Mouse (Mus musculus) CH12.LX (cell line): ENCODE results near the gene Snx5. TPM values are rescaled to one million over a fixed set of nuclear protein-coding genes. Genes with fewer than 3 reads are reported as not detected.
A peak's percentile ranks its signal among the peaks of the same experiment; 100 is the strongest.

Experiments used
- DNase-seq: peaks from one replicate; pipeline ENCODE4 v3.0.0-alpha.2; 2013; ENCODE audit errors: extremely low read depth
- H3K27ac ChIP-seq: 2 replicates; pipeline ENCODE4 v1.5.1; 2012; ENCODE audit warnings: low read depth, mild to moderate bottlenecking, control low read depth, moderate library complexity; ENCODE audit not compliant: insufficient read depth
- H3K27me3 ChIP-seq: replicated peaks from 2 replicates; pipeline ENCODE3; 2012; ENCODE audit warnings: inconsistent platforms
- H3K36me3 ChIP-seq, 2 experiments: replicated peaks in 1 of 2; 2 replicates each; pipeline versions ENCODE3 to v1.6.1; 2012; ENCODE audit warnings: inconsistent platforms in 1 of 2, low read length in 1 of 2, mild to moderate bottlenecking in 1 of 2, mixed read lengths in 1 of 2, moderate library complexity in 1 of 2; ENCODE audit not compliant: control insufficient read depth in 1 of 2, insufficient read depth in 1 of 2
- H3K4me1 ChIP-seq, 2 experiments: 2 replicates each; pipeline ENCODE4 v1.6.1; 2012; ENCODE audit warnings: inconsistent platforms in 1 of 2, moderate library complexity in 1 of 2; ENCODE audit not compliant: insufficient read depth in 2 of 2, control insufficient read depth in 1 of 2
- H3K4me2 ChIP-seq: 2 replicates; pipeline ENCODE4 v1.6.1; 2012; ENCODE audit warnings: low read depth, mild to moderate bottlenecking, control low read depth; ENCODE audit not compliant: poor library complexity, insufficient read depth, severe bottlenecking
- H3K4me3 ChIP-seq, 3 experiments: fragments of 150-350 bp in 1 of 3; sonication (generic) in 1 of 3; replicated peaks in 1 of 3; 2 replicates each; pipeline versions ENCODE3 to v1.5.1; 2011 to 2012; ENCODE audit warnings: low read depth in 2 of 3, low read length in 2 of 3, mild to moderate bottlenecking in 2 of 3, moderate library complexity in 2 of 3, control low read depth in 1 of 3, improper control_type of control experiment in 1 of 3, inconsistent platforms in 1 of 3, mixed read lengths in 1 of 3; ENCODE audit not compliant: poor library complexity in 1 of 3
- H3K79me2 ChIP-seq: replicated peaks from 2 replicates; pipeline ENCODE4 v1.6.1; 2012; ENCODE audit warnings: mild to moderate bottlenecking, moderate library complexity; ENCODE audit not compliant: control insufficient read depth, poor library complexity, insufficient read depth, severe bottlenecking; ENCODE audit errors: extremely low read depth
- H3K9ac ChIP-seq: 2 replicates; pipeline ENCODE4 v1.6.1; 2012; ENCODE audit warnings: low read depth, mild to moderate bottlenecking, control low read depth, moderate library complexity; ENCODE audit not compliant: insufficient read depth
- H3K9me3 ChIP-seq: replicated peaks from 2 replicates; pipeline ENCODE3; 2012; ENCODE audit warnings: low read length, inconsistent platforms, mixed read lengths
- CTCF ChIP-seq, 2 experiments: IDR thresholded peaks in 1 of 2; conservative IDR thresholded peaks in 1 of 2; 2 replicates each; pipeline ENCODE4 v1.5.1; 2011 to 2012; ENCODE audit warnings: low read depth in 2 of 2, low read length in 2 of 2, improper control_type of control experiment in 1 of 2, inconsistent platforms in 1 of 2, mild to moderate bottlenecking in 1 of 2, moderate library complexity in 1 of 2
- E2F4 ChIP-seq: IDR thresholded peaks from 2 replicates; pipeline ENCODE4 v1.6.1; 2011; ENCODE audit warnings: low read depth, low read length, improper control_type of control experiment; ENCODE audit not compliant: insufficient replicate concordance
- ELF1 ChIP-seq: IDR thresholded peaks from 2 replicates; pipeline ENCODE4 v1.6.1; 2014; ENCODE audit warnings: low read depth, mild to moderate bottlenecking, inconsistent platforms, low read length, improper control_type of control experiment
- HCFC1 ChIP-seq: IDR thresholded peaks from 2 replicates; pipeline ENCODE4 v1.6.1; 2012; ENCODE audit warnings: low read depth, mild to moderate bottlenecking, inconsistent platforms, low read length, improper control_type of control experiment
- JUND ChIP-seq: conservative IDR thresholded peaks from 2 replicates; pipeline ENCODE4 v1.6.1; 2011; ENCODE audit warnings: low read depth, low read length, improper control_type of control experiment
- MAFK ChIP-seq: IDR thresholded peaks from 2 replicates; pipeline ENCODE4 v1.6.1; 2011; ENCODE audit warnings: low read length, improper control_type of control experiment; ENCODE audit not compliant: insufficient replicate concordance
- PAX5 ChIP-seq: IDR thresholded peaks from 2 replicates; pipeline ENCODE4 v1.6.1; 2012; ENCODE audit warnings: low read length, inconsistent platforms, mixed read lengths
- RAD21 ChIP-seq: IDR thresholded peaks from 2 replicates; pipeline ENCODE4 v1.6.1; 2011; ENCODE audit warnings: low read depth, mild to moderate bottlenecking, low read length, improper control_type of control experiment, moderate library complexity
- SMC3 ChIP-seq: IDR thresholded peaks from 2 replicates; pipeline ENCODE4 v1.6.1; 2011; ENCODE audit warnings: low read depth, low read length, improper control_type of control experiment
- TBP ChIP-seq: conservative IDR thresholded peaks from 2 replicates; pipeline ENCODE4 v1.6.1; 2011; ENCODE audit warnings: low read depth, low read length, improper control_type of control experiment
- ZKSCAN1 ChIP-seq: IDR thresholded peaks from 2 replicates; pipeline ENCODE4 v1.6.1; 2012; ENCODE audit warnings: low read depth, inconsistent platforms, low read length, improper control_type of control experiment, borderline replicate concordance
- ZMIZ1 ChIP-seq: IDR thresholded peaks from 2 replicates; pipeline ENCODE4 v1.6.1; 2012; ENCODE audit warnings: low read depth, mild to moderate bottlenecking, inconsistent platforms, low read length, improper control_type of control experiment
- ZNF384 ChIP-seq: IDR thresholded peaks from 2 replicates; pipeline ENCODE4 v1.6.1; 2012; ENCODE audit warnings: low read depth, low read length, improper control_type of control experiment, inconsistent platforms
- dilution Hi-C: fragments of 300-500 bp; cut with MboI; formaldehyde crosslinking; loops from 2 replicates; pipeline ENCODE4 v1.14.3; 2020; ENCODE audit warnings: low sequenced_read_pairs; ENCODE audit not compliant: extremely low pct_unique_long_range_greater_than_20kb, extremely low pct_ligation_motif_present
- in situ Hi-C: fragments of 300-500 bp; cut with MboI; formaldehyde crosslinking; loops from 3 replicates; pipeline ENCODE4 v1.14.3; 2019; ENCODE audit warnings: low sequenced_read_pairs, low pct_ligation_motif_present, low pct_unique_long_range_greater_than_20kb, mixed read lengths
- polyA plus RNA-seq: library from polyadenylated mRNA; unstranded; fragments of >175 nt; gene quantifications from 2 replicates; pipeline ENCODE4 v1.2.1, GENCODE M21; 2012; ENCODE audit warnings: low read depth; ENCODE audit not compliant: insufficient read length
- total RNA-seq, 2 experiments: library from RNA; depleted of rRNA; stranded (reverse); fragments of 300-350 nt in 1 of 2; fragments of >200 nt in 1 of 2; gene quantifications; 2 replicates each; pipeline ENCODE4 v1.2.3; 2012 to 2014

The Snx5 gene
- total and polyA plus RNA-seq, 3 experiments: 380 to 1,220 (median 666) TPM

DNA sequence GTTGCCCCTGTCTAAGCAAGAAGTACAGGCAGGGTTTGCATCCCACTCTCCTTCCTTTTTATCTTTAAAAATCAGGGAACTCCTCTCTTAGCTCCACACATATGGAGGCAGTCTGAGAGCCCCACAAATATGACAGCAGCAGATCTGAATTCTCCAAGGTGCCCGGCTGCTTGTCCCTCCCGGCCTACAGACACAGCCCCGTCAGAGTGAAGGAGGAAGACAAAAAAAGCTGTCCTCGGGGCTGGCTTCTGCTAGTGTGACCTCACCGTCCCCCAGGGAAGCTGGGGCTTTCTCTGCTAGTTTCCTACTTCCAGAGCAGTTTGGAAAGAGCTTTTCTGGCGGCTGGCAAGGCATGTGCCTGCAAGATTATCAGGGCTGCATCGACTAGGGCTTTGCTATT lies 55.5 kb downstream of the Snx5 start:
- peaks cover 18 to 54% of the 10 kb centered on the region in 2 experiments for H3K4me1 ChIP-seq

DNA sequence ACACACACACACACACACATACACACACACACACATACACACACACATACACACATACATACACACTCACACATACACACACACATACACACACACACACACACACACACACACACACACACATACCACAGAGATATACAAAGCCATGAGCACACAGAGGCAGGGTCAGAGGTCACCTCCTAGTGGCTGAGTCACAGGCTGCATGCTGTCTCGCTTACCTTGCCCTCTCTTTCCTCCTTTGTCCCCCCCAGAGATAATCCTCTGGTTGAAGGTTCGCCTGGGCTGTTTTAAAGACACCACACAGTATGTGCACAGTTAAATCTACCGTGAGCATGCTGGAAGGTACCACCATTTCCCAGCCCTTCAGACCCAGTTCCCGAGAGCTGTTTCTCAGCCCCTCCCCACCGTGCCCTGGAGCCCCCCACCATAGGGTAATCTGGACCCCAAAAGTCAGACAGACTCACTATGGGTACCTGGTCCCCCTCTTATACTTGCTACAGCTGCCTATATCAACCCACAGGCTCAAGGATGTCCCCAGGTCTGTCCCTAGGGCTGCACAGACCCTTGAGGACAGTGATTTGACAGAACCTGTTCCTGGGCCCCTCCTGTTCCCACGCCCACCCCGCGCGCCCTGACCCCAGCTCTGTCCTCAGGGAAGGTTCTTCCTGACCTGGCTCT lies 56.1 kb downstream of the Snx5 start:
- no peaks in the 10 kb centered on the region for H3K36me3 ChIP-seq
- H3K4me2 ChIP-seq: peak overlapping the region; percentile 41; the same call in 1 of the 2 replicates
- peaks cover 12 to 54% of the 10 kb centered on the region in 2 experiments for H3K4me1 ChIP-seq
- in situ Hi-C loops: loop anchor here (5.0 to 10.0 kb wide), 3 partner anchors 210 to 377 kb away; partner anchors contain the start of gene Bfsp1
- H3K9ac ChIP-seq: no peak overlapping the region
- H3K27me3 ChIP-seq: peaks cover 4% of the 10 kb centered on the region
- dilution Hi-C loops: no loop called here
- DNase-seq: peak; percentile 59
- H3K27ac ChIP-seq: no peak overlapping the region
- no peaks in the 10 kb centered on the region for H3K9me3 ChIP-seq
- H3K4me3 ChIP-seq: peak overlapping the region in 1 of 3 experiments; percentile 39
- no peaks in the 10 kb centered on the region for H3K79me2 ChIP-seq
- TF ChIP-seq SMC3: peak; percentile 34
- no peak for TF ChIP-seq E2F4
- TF ChIP-seq HCFC1: no peak
- TF ChIP-seq JUND: no peak
- TF ChIP-seq ZNF384: no peak
- no peak for TF ChIP-seq MAFK
- TF ChIP-seq ZMIZ1: no peak
- TF ChIP-seq ZKSCAN1: no peak
- TF ChIP-seq TBP: no peak
- TF ChIP-seq CTCF (conservative IDR thresholded peaks at IDR 0.05 in 1 of 2, IDR thresholded peaks at IDR 0.05 in 1 of 2; ENCODE audit: low read depth in 2 of 2, low read length in 2 of 2): peak; percentile 16 to 44; a peak in 3 of 4 replicates
- TF ChIP-seq RAD21: peak; percentile 31

More for the DNA sequence above, 55.5 kb downstream of the Snx5 start:
- H3K27me3 ChIP-seq: peaks cover 4% of the 10 kb centered on the region
- in situ Hi-C loops (loop anchor here (5.0 to 10.0 kb wide), 3 partner anchors 210 to 378 kb away; partner anchors contain the start of gene Bfsp1), dilution Hi-C loops (no loop called here)
- no peaks in the 10 kb centered on the region for H3K9me3 ChIP-seq
- no peaks in the 10 kb centered on the region for H3K79me2 ChIP-seq
- H3K4me3 ChIP-seq: no peak overlapping the region
- H3K9ac ChIP-seq: no peak overlapping the region
- peak overlapping the region; percentile 41; the same call in 1 of the 2 replicates for H3K4me2 ChIP-seq
- TF ChIP-seq ELF1 (0 out of 2 replicates have a peak, but pooled peaks have one; percentile 17), PAX5 (no peak)
- H3K27ac ChIP-seq: no peak overlapping the region
- H3K36me3 ChIP-seq: no peaks in the 10 kb centered on the region
- peak; percentile 79 for DNase-seq
